Mouse (Mus musculus): ENCODE results near the gene Syt16. TPM values are rescaled to one million over a fixed set of nuclear protein-coding genes. Genes with fewer than 3 reads are reported as not detected.

Gene Syt16
- polyA plus RNA-seq, 1 experiment from 2014 or later: 15.0 TPM

DNA sequence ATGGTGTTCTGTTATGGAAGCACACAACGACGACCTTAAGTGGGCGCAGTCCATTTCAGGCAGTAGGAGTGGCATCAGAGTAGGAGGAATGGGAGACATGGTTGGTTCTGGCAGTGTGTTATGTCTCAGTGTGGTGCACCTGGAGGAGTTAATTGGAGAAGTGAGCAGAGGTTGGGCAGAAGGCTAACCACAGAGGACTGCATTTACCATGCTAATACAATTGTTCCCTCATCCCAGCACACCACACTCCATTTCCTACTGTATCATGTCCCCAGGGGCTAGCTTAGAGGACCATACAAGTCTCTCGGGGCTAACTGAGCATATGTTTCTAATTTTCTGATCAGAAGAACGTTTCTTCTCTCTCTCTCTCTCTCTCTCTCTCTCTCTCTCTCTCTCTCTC lies 18.0 kb downstream of the Syt16 start:
- H3K9ac ChIP-seq (replicated peaks): no peak overlapping the region
- 80% methylated on average over 4 of the region's 5 CpGs for WGBS
- no peaks in the 10 kb centered on the region for H3K9me3 ChIP-seq
- peaks cover 3% of the 10 kb centered on the region; the same call in 1 of the 2 replicates for H3K27me3 ChIP-seq
- ATAC-seq (ENCODE audit: low FRiP score, low read depth): no peak
- no peak overlapping the region for H3K4me2 ChIP-seq (replicated peaks)
- H3K27ac ChIP-seq (replicated peaks): no peak overlapping the region
- no peaks in the 10 kb centered on the region for H3K4me1 ChIP-seq
- H3K4me3 ChIP-seq: no peak overlapping the region
- H3K36me3 ChIP-seq: no peaks in the 10 kb centered on the region

DNA sequence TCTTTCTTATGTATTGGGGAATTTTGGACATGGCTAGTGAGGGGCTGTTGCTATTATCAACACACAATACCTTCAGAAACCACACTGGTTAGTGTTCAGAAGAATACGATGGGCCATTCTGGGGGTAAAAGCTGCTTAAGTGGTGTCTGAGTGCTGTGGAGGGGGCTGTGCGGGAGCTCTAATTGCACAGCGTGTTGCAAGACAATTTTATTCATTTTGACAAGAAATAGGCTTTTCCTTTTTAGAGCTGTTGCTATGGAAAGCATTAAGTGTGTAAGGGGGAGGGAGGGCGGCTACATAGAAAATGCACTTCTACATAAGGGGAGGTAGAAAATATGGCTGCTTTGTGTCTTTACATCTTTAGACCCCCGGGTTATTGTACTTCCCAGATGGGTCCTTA lies 25.8 kb downstream of the Syt16 start:
- H3K27ac ChIP-seq (replicated peaks): no peak overlapping the region
- H3K4me3 ChIP-seq: no peak overlapping the region
- no peak overlapping the region for H3K9ac ChIP-seq (replicated peaks)
- no peaks in the 10 kb centered on the region for H3K36me3 ChIP-seq
- H3K4me1 ChIP-seq: peaks cover 3% of the 10 kb centered on the region; the same call in 1 of the 2 replicates
- no peak overlapping the region for H3K4me2 ChIP-seq (replicated peaks)
- WGBS: 61% methylated on average over 5 of the region's 5 CpGs
- H3K27me3 ChIP-seq: no peaks in the 10 kb centered on the region
- ATAC-seq (ENCODE audit: low FRiP score, low read depth): no peak
- no peaks in the 10 kb centered on the region for H3K9me3 ChIP-seq

- Histone ChIP-seq H3K27me3 (no peaks in the 10 kb centered on the region), H3K4me1 (peaks cover 3% of the 10 kb centered on the region; the same call in 1 of the 2 replicates), H3K4me3 (no peak overlapping the region), H3K27ac (replicated peaks) (no peak overlapping the region), H3K9ac (replicated peaks) (no peak overlapping the region), H3K36me3 (no peaks in the 10 kb centered on the region), H3K4me2 (replicated peaks) (no peak overlapping the region), H3K9me3 (no peaks in the 10 kb centered on the region)
- no peak for ATAC-seq (ENCODE audit: low FRiP score, low read depth)
- 89% methylated on average over 2 of the region's 2 CpGs for WGBS
Measured at GRCm38 (mm10) chr12:74024912-74025311, 27.5 kb downstream of the Syt16 start.

GRCm38 (mm10) chr12:74043225-74043624 lies 45.8 kb downstream of the Syt16 start:
- Histone ChIP-seq H3K9me3 (no peaks in the 10 kb centered on the region), H3K27me3 (no peaks in the 10 kb centered on the region), H3K4me2 (replicated peaks) (no peak overlapping the region), H3K4me3 (no peak overlapping the region), H3K9ac (replicated peaks) (no peak overlapping the region), H3K4me1 (no peaks in the 10 kb centered on the region), H3K36me3 (no peaks in the 10 kb centered on the region), H3K27ac (replicated peaks) (no peak overlapping the region)
- ATAC-seq (ENCODE audit: low FRiP score, low read depth): no peak
- WGBS: 95% methylated on average over 5 of the region's 5 CpGs

DNA sequence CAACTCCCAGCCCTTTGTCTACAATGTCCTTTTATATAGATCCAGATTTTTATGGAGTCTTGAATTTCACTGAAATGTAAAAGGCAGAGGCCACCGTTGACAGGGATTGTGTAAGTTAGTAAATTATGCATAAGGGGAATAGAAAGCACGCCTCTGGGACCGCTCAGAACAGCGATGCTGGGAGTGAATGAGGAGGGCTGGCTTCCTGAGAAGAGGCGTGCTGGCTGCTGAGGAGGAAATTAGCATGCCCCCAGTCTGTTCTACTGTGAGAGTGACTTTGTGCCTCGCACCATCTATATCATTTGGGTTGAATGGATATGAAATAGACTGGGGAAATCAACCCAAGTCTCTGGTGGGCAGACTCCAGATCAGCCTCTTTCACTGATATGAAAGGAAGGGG lies 46.3 kb downstream of the Syt16 start:
- ATAC-seq (ENCODE audit: low FRiP score, low read depth): peak; percentile 76
- Histone ChIP-seq H3K27me3 (no peaks in the 10 kb centered on the region), H3K36me3 (no peaks in the 10 kb centered on the region), H3K9ac (replicated peaks) (no peak overlapping the region), H3K27ac (replicated peaks) (no peak overlapping the region), H3K4me1 (no peaks in the 10 kb centered on the region), H3K4me2 (replicated peaks) (no peak overlapping the region), H3K9me3 (no peaks in the 10 kb centered on the region), H3K4me3 (no peak overlapping the region)
- 43% methylated on average over 6 of the region's 6 CpGs for WGBS

DNA sequence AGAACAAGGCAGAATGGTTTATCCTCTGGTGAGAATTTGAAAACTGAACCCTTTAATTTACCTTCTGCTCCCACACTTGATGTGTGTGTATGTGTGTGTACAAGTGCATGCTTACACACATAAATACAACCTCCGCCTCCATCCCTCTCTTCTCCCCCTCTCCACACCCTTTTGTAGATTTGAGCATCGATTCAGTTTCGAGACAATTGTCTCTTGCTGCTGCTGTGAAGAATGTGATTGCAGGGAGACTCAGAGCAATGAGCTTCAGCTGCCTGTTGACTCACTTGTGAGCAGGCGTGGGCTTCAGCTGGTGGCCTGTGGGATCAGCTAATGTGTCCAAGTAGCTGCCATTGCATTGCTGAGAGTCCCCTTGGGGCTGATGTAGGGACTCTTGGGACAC lies 46.8 kb downstream of the Syt16 start:
- Histone ChIP-seq H3K9me3 (no peaks in the 10 kb centered on the region), H3K4me3 (no peak overlapping the region), H3K4me1 (no peaks in the 10 kb centered on the region), H3K9ac (replicated peaks) (no peak overlapping the region), H3K27me3 (no peaks in the 10 kb centered on the region), H3K4me2 (replicated peaks) (no peak overlapping the region), H3K36me3 (no peaks in the 10 kb centered on the region), H3K27ac (replicated peaks) (peak overlapping the region; percentile 40; the same call in 1 of the 2 replicates)
- ATAC-seq (ENCODE audit: low FRiP score, low read depth): no peak
- 75% methylated on average over 4 of the region's 4 CpGs for WGBS

DNA sequence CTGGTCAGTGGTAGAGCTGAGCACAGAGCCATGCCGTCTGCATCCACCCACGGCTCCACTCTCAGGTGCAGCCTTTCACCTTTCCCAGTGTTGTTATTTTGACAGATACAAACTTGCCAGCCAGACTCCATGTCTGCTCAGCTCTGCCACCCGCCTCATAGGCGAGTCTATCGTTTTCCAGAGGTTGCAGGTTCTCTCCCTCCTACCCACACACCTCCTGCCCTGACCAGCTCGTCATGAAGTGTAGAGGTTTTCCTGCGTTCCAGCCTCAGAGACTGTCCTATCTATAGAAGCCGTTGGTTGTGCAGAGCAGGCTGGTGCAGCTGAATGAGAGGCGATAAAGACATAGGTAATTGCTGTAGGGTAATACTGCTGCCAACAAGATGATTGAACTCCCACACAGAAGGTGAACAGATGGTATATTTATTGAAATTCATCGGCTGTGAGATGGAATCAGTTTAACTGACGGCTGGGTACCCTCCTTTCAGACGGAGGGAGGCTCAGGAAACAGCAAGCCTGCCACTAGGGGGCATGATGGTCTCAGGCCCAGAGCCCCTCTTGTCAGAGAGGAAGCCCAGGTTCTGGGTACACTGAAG lies 58.0 kb downstream of the Syt16 start:
- H3K4me1 ChIP-seq: no peaks in the 10 kb centered on the region
- no peaks in the 10 kb centered on the region for H3K27me3 ChIP-seq
- no peaks in the 10 kb centered on the region for H3K9me3 ChIP-seq
- no peak overlapping the region for H3K9ac ChIP-seq (replicated peaks)
- no peak overlapping the region for H3K4me2 ChIP-seq (replicated peaks)
- no peak overlapping the region for H3K27ac ChIP-seq (replicated peaks)
- ATAC-seq (ENCODE audit: low FRiP score, low read depth): peak; percentile 78
- no peak overlapping the region for H3K4me3 ChIP-seq
- no peaks in the 10 kb centered on the region for H3K36me3 ChIP-seq
- WGBS: 57% methylated on average over 12 of the region's 12 CpGs

GRCm38 (mm10) chr12:74056162-74056561 lies 58.7 kb downstream of the Syt16 start:
- WGBS: 62% methylated on average over 2 of the region's 2 CpGs
- no peaks in the 10 kb centered on the region for H3K4me1 ChIP-seq
- H3K36me3 ChIP-seq: no peaks in the 10 kb centered on the region
- H3K4me2 ChIP-seq (replicated peaks): no peak overlapping the region
- H3K9ac ChIP-seq (replicated peaks): no peak overlapping the region
- no peaks in the 10 kb centered on the region for H3K27me3 ChIP-seq
- no peaks in the 10 kb centered on the region for H3K9me3 ChIP-seq
- peak; percentile 62; the same call in 1 of the 2 replicates for ATAC-seq (ENCODE audit: low FRiP score, low read depth)
- H3K4me3 ChIP-seq: no peak overlapping the region
- no peak overlapping the region for H3K27ac ChIP-seq (replicated peaks)

- Histone ChIP-seq H3K36me3 (no peaks in the 10 kb centered on the region), H3K4me3 (no peak overlapping the region), H3K4me1 (no peaks in the 10 kb centered on the region), H3K9ac (replicated peaks) (no peak overlapping the region), H3K4me2 (replicated peaks) (no peak overlapping the region), H3K27me3 (no peaks in the 10 kb centered on the region), H3K27ac (replicated peaks) (no peak overlapping the region), H3K9me3 (no peaks in the 10 kb centered on the region)
- 90% methylated on average over 1 of the region's 1 CpGs for WGBS
- ATAC-seq (ENCODE audit: low FRiP score, low read depth): no peak
Measured at GRCm38 (mm10) chr12:74062547-74062946, 65.1 kb downstream of the Syt16 start.

DNA sequence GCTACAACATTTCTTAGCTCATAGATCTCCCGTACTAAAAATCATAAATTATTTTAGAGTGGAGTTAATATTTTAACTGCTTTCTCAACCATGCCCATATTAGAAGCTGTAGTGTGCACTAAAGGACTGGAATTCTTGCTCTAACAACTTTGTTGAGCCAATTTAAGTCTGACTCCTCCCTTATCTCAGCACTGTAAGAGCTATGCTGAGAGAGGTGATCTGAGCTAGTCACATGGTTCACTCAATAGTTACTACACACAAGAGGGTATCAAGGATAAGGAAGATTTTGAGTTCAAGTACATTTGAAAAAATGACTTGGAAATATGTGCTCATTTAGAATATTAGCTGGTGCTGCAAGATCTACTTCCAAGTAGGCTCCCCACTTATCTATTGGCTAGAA lies 71.5 kb downstream of the Syt16 start:
- Histone ChIP-seq H3K4me1 (no peaks in the 10 kb centered on the region), H3K9ac (replicated peaks) (no peak overlapping the region), H3K27ac (replicated peaks) (no peak overlapping the region), H3K27me3 (no peaks in the 10 kb centered on the region), H3K36me3 (no peaks in the 10 kb centered on the region), H3K9me3 (no peaks in the 10 kb centered on the region), H3K4me2 (replicated peaks) (no peak overlapping the region), H3K4me3 (no peak overlapping the region)
- no peak for ATAC-seq (ENCODE audit: low FRiP score, low read depth)
- WGBS: 85% methylated on average over 1 of the region's 1 CpGs

GRCm38 (mm10) chr12:74075590-74075989 lies 78.1 kb downstream of the Syt16 start:
- Histone ChIP-seq H3K36me3 (no peaks in the 10 kb centered on the region), H3K4me1 (0 out of 2 replicates have a peak, but pooled peaks cover 12% of the 10 kb centered on the region), H3K27me3 (no peaks in the 10 kb centered on the region), H3K9me3 (no peaks in the 10 kb centered on the region), H3K27ac (replicated peaks) (no peak overlapping the region), H3K9ac (replicated peaks) (no peak overlapping the region), H3K4me3 (no peak overlapping the region), H3K4me2 (replicated peaks) (no peak overlapping the region)
- 71% methylated on average over 3 of the region's 3 CpGs for WGBS
- ATAC-seq (ENCODE audit: low FRiP score, low read depth): no peak

- H3K9ac ChIP-seq (replicated peaks): no peak overlapping the region
- no peak overlapping the region for H3K4me2 ChIP-seq (replicated peaks)
- ATAC-seq (ENCODE audit: low FRiP score, low read depth): no peak
- H3K4me1 ChIP-seq: 0 out of 2 replicates have a peak, but pooled peaks cover 12% of the 10 kb centered on the region
- H3K9me3 ChIP-seq: no peaks in the 10 kb centered on the region
- no peak overlapping the region for H3K4me3 ChIP-seq
- WGBS: 81% methylated on average over 4 of the region's 4 CpGs
- no peak overlapping the region for H3K27ac ChIP-seq (replicated peaks)
- H3K27me3 ChIP-seq: no peaks in the 10 kb centered on the region
- no peaks in the 10 kb centered on the region for H3K36me3 ChIP-seq
Measured at GRCm38 (mm10) chr12:74076091-74076490, 78.6 kb downstream of the Syt16 start.

DNA sequence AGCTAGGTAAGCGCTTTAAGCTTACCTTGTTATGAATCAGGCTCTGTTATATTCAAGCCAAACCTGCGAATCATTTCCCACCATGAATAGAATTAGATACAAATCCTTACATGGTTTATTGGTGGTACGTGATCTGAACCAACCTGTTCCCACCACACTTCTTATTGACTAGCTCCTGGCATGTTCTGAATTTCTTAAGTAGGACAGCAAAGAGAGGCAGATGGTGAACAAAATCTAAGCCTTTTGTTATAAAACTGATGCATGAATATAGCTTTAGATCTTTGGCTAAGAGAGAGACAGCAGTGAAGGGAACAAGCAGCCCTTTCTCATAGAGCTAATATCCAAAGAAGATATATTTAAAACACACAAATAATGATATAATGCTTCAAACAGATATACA lies 83.7 kb downstream of the Syt16 start:
- no peak for ATAC-seq (ENCODE audit: low FRiP score, low read depth)
- no peaks in the 10 kb centered on the region for H3K9me3 ChIP-seq
- no peak overlapping the region for H3K4me3 ChIP-seq

More for the DNA sequence above, 83.7 kb downstream of the Syt16 start:
- H3K4me1 ChIP-seq: 0 out of 2 replicates have a peak, but pooled peaks cover under 1% of the 10 kb centered on the region
- H3K27me3 ChIP-seq: no peaks in the 10 kb centered on the region
- H3K9ac ChIP-seq (replicated peaks): no peak overlapping the region
- no peak overlapping the region for H3K4me2 ChIP-seq (replicated peaks)
- no peaks in the 10 kb centered on the region for H3K36me3 ChIP-seq
- H3K27ac ChIP-seq (replicated peaks): no peak overlapping the region
- WGBS: 87% methylated on average over 3 of the region's 3 CpGs

All from midbrain, embryonic 12.5 days (tissue).